Mouse (Mus musculus) lung, adult 2 months (tissue): ENCODE data around the gene Tmem87b. TPM values are rescaled to one million over a fixed set of nuclear protein-coding genes. Genes with fewer than 3 reads are reported as not detected.
A peak's percentile ranks its signal among the peaks of the same experiment; 100 is the strongest.

Experiments used
- DNase-seq: peaks from one replicate; pipeline ENCODE4 v3.0.0; 2022
- H3K4me1 ChIP-seq: fragments of 200-500 bp; 2 replicates; pipeline ENCODE4 v1.6.1; 2011; ENCODE audit warnings: low read length; ENCODE audit not compliant: control insufficient read depth, insufficient read depth
- H3K4me3 ChIP-seq: fragments of 200-500 bp; replicated peaks from 2 replicates; pipeline ENCODE3; 2011; ENCODE audit warnings: low read depth, mild to moderate bottlenecking, control low read depth, low read length; ENCODE audit errors: extremely low read depth
- CTCF ChIP-seq: fragments of 200-500 bp; IDR thresholded peaks from 2 replicates; pipeline ENCODE4 v1.5.1; 2011; ENCODE audit warnings: mild to moderate bottlenecking, low read length, control low read depth; ENCODE audit not compliant: insufficient read depth
- POLR2A ChIP-seq: fragments of 200-500 bp; IDR thresholded peaks from 2 replicates; pipeline ENCODE4 v1.6.1; 2011; ENCODE audit warnings: low read depth, mild to moderate bottlenecking, control low read depth, low read length, borderline replicate concordance; ENCODE audit errors: extremely low read depth
- WGBS: fragments of 180-500 bp; shearing (Covaris S2); methylation state at CpG from one replicate; pipeline ENCODE4 v1.1.7; 2018; 5-methylcytosine and 5-hydroxymethylcytosine counted together
- polyA plus RNA-seq: library from polyadenylated mRNA; depleted of rRNA; stranded (reverse); fragments of >200 nt; gene quantifications from 2 replicates; pipeline ENCODE4 v1.2.3, GENCODE M21; 2012

Gene Tmem87b
- polyA plus RNA-seq, 1 experiment = 18.5 TPM

- 79% methylated on average over 3 of the region's 3 CpGs for WGBS
- Histone ChIP-seq H3K4me3 (no peak overlapping the region), H3K4me1 (no peaks in the 10 kb centered on the region)
- no peak for DNase-seq
- no peak for TF ChIP-seq CTCF
- TF ChIP-seq POLR2A = no peak
These were observed 20.7 kb downstream of the Tmem87b start for GRCm38 (mm10) chr2:128838611-128839010.

GRCm38 (mm10) chr2:128839501-128839900 lies 21.6 kb downstream of the Tmem87b start:
- no peak overlapping the region for H3K4me3 ChIP-seq
- no peaks in the 10 kb centered on the region for H3K4me1 ChIP-seq
- WGBS = 64% methylated on average over 2 of the region's 2 CpGs
- DNase-seq = no peak
- TF ChIP-seq POLR2A (no peak), CTCF (no peak)

- H3K4me3 ChIP-seq = no peak overlapping the region
These were observed 24.5 kb downstream of the Tmem87b start for GRCm38 (mm10) chr2:128842437-128842836.

GRCm38 (mm10) chr2:128850036-128850435 lies 32.1 kb downstream of the Tmem87b start:
- no peak for DNase-seq
- TF ChIP-seq POLR2A (no peak), CTCF (no peak)
- no peak overlapping the region for H3K4me3 ChIP-seq
- H3K4me1 ChIP-seq = no peaks in the 10 kb centered on the region
- 86% methylated on average over 2 of the region's 2 CpGs for WGBS

More at GRCm38 (mm10) chr2:128842437-128842836, 24.5 kb downstream of the Tmem87b start:
- TF ChIP-seq CTCF = no peak
- no peak for TF ChIP-seq POLR2A
- no peaks in the 10 kb centered on the region for H3K4me1 ChIP-seq
- 78% methylated on average over 8 of the region's 8 CpGs for WGBS
- no peak for DNase-seq

- TF ChIP-seq POLR2A (no peak), CTCF (no peak)
- 81% methylated on average over 1 of the region's 1 CpGs for WGBS
- H3K4me3 ChIP-seq = no peak overlapping the region
- H3K4me1 ChIP-seq = no peaks in the 10 kb centered on the region
- no peak for DNase-seq
These were observed 38.8 kb downstream of the Tmem87b start for GRCm38 (mm10) chr2:128856673-128857072.

GRCm38 (mm10) chr2:128858962-128859361 lies 41.0 kb downstream of the Tmem87b start:
- Histone ChIP-seq H3K4me1 (no peaks in the 10 kb centered on the region; the same call in 1 of the 2 replicates), H3K4me3 (no peak overlapping the region)
- no peak for TF ChIP-seq POLR2A
- 87% methylated on average over 6 of the region's 6 CpGs for WGBS
- no peak for DNase-seq

- TF ChIP-seq POLR2A (no peak), CTCF (no peak)
- H3K4me3 ChIP-seq = no peak overlapping the region
- no peaks in the 10 kb centered on the region; the same call in 1 of the 2 replicates for H3K4me1 ChIP-seq
- DNase-seq = peak; percentile 9
- 25% methylated on average over 3 of the region's 3 CpGs for WGBS
These were observed 41.9 kb downstream of the Tmem87b start for GRCm38 (mm10) chr2:128859861-128860260.

- 92% methylated on average over 9 of the region's 9 CpGs for WGBS
- TF ChIP-seq POLR2A = no peak
- Histone ChIP-seq H3K4me1 (no peaks in the 10 kb centered on the region; the same call in 1 of the 2 replicates), H3K4me3 (peak within 1 kb of the TSS; percentile 20)
- no peak for DNase-seq
These were observed 44.7 kb downstream of the Tmem87b start, which contains the start of gene Fbln7 for GRCm38 (mm10) chr2:128862636-128863035. Gene Fbln7, plus strand, starts transcription at chr2:128862981.

- DNase-seq = peak; percentile 28
- Histone ChIP-seq H3K4me3 (peak overlapping the region; percentile 20), H3K4me1 (no peaks in the 10 kb centered on the region; the same call in 1 of the 2 replicates)
- WGBS = 3% methylated on average over 38 of the region's 38 CpGs
- TF ChIP-seq CTCF = no peak
- TF ChIP-seq POLR2A = no peak
These were observed 45.9 kb downstream of the Tmem87b start for GRCm38 (mm10) chr2:128863777-128864331.

- H3K4me3 ChIP-seq = no peak overlapping the region
- H3K4me1 ChIP-seq = no peaks in the 10 kb centered on the region; the same call in 1 of the 2 replicates
- TF ChIP-seq POLR2A = no peak
- TF ChIP-seq CTCF = no peak
- 46% methylated on average over 3 of the region's 3 CpGs for WGBS
- no peak for DNase-seq
These were observed 47.1 kb downstream of the Tmem87b start for GRCm38 (mm10) chr2:128865061-128865460.

- WGBS = 61% methylated on average over 8 of the region's 8 CpGs
- Histone ChIP-seq H3K4me3 (no peak overlapping the region), H3K4me1 (no peaks in the 10 kb centered on the region)
- TF ChIP-seq CTCF (no peak), POLR2A (no peak)
- no peak for DNase-seq
These were observed 53.7 kb downstream of the Tmem87b start for GRCm38 (mm10) chr2:128871656-128872055.
